Mouse (Mus musculus): Measurements from ENCODE around the gene Galnt17.

Gene Galnt17

DNA sequence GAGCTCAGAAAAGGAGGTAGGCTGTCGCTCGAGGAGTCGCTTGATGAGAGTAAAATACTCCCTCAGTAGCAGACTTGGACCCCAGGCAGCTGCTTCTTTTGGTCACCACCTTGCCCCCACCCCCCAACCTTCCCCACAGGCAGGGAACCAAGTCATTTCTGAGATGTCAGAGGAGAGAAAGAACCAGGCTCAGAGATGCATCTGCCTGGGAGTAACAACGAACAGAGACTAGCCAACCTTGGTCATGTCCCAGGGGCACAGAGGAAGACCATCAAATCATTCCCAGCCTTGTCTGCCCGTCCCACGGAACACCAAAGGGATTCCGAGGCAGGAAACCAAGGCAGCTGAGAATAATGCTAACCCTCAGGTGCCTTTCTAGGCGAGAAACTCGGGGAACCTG lies 293.0 kb downstream of the Galnt17 start:
- DNase-seq: no peak

DNA sequence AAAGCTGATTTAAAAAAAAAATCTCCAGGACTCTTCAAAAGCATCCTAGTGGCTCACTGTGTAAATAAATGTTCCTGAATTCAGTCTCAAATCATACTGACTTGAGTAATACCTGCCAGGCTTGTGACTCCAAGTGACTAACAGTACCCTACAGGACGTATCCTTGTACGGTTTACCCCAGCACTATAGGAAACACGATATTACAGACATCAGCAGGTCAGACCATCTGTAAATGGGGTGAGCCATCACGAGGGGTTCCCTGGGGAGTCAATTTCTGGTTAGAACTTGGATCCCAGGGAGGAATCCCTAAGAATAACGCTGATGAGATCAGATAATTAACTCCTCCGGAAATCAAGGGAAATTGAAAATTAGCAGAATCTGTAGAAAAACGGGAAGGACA lies 294.5 kb downstream of the Galnt17 start:
- DNase-seq: no peak

DNA sequence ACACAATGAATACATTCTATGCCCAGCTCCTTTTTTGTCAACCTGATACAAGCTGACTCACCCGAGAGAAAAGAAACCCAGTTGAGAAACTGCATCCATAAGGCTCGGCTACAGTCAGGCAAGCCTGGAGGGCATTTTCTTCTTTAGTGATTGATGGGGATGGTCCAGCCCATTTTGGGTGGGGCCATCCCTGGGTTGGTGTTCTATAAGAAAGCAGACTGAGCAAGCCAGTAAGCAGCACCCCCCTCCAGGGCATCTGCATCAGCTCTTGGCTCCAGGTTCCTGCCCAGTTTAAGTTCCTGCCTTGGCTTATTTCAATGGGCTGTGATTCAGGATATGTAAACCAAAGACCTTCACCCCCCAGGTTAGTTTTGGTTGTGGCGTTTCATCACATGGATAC lies 295.2 kb downstream of the Galnt17 start:
- no peak for DNase-seq

DNA sequence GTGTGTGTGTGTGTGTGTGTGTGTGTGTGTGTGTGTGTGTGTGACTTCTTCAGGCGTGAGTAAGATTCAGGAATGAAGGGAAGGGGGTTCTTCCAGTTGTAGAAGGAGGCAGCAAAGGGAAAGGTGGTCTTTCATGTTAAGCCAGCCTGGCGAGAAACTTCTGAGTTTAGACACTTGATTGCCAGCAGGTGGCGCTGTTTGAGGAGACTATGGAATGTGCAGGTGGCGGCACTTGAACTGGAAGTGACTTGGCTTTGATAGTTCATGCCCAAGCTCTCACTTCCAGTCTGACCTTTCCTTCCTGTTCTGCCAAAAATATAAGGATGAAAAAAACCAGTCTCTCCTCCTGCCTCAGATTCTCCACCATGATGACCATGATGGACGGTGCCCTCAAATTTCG lies 298.8 kb downstream of the Galnt17 start:
- DNase-seq: peak in 1 of 2 experiments; percentile 61

DNA sequence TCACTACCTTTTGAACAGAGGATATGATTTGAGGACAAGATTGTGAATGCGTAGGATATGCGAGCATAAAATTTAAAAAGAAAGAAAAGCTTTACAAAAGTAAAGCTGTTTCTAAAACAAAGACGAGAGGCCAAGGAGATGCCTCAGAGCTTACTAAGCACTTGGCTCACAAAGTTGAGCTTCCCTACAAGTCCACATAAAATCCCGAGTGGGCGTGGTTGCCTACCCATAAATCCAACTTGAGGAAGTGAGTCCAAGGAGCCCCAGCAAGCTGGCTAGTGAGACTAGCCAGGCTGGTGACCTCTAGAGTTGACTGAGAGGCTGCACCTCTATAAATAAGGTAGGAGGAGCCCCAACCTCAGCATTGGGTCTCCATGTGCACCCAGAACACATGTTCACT lies 299.8 kb downstream of the Galnt17 start:
- DNase-seq: peak in 1 of 2 experiments; percentile 4

DNA sequence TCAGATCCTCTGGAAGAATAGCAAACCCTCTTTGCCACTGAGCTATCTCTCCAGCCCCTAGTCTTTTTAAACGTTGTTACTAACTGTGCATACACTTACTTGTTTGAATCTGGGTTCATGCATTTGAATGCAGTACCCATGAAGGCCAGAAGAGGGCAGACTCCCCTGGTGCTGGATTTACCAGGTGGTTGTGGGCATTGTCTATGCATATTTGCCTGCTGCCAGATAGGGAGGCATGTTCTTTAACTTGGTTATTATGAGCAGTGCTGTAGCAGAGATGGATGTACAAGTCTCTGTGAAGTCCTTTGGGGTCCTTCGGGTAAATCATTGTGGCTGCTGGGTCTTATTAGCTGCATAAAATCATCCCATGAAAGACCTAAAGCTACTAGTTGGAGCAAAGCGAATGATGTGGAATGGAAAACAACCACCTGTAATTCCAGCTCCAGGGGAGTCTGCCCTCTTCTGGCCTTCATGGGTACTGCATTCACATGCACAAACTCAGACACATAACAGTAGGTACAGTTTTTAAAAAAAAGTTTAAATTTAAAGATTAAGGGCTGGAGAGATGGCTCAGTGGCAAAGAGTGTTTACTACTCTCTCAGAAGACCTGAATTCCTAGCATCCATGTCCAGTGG lies 300.3 kb downstream of the Galnt17 start:
- DNase-seq: peak; percentile 17 to 68

DNA sequence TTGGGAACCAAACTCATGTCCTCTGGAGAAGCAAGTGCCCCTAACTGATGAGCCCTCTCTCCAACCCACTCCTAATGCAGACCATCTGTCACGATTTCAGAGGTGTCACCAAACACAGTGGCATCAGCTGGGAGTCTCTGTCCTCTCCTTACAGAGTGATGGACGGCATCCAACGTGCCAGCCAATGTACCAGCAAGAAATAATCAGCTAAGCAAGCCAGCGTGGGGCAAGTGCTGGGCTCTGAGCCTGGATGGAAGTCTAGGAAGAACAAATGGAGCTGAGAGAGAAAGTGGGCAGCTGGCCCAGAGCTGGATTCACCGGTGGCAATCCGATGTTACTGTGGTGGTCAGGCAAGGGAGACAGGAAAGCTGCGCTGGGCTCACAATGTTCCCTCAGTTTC lies 301.1 kb downstream of the Galnt17 start:
- DNase-seq: no peak

DNA sequence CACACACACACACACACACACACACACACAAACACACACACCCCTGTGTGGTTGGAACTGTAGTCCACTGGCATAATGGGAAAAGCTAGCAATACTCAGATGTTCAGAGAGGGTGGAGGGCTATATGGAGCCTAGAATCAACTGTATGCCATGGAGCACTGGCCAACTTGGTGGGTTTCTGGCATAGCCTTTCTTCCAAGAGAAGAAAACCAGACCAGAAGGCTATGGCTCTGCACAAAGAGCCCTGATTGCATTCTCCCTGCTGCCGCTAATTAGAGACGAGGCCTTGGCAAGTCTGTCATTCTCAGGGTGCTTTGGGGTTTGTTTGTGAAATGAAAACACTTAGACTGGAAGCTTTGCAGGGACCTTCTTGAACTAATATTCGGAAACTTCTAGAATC lies 301.8 kb downstream of the Galnt17 start:
- no peak for DNase-seq

DNA sequence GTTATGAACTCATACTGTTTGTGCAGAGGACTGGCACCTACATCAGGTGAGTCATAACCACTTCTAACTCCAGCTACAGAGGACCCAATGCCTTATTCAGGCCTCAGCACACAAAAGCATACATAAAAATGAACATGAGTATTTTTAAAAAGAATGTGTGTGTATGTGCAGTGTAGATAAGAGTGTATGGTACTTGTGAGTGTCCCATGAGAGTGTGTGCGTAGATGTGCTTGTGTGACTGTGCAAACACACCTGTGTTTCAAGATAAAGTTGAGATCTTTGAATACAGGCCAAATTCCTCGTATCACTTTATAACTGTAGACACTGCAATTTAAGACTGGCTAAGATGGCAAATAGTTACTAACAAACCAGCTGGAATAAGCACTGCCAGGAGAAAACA lies 307.7 kb downstream of the Galnt17 start:
- no peak for DNase-seq

DNA sequence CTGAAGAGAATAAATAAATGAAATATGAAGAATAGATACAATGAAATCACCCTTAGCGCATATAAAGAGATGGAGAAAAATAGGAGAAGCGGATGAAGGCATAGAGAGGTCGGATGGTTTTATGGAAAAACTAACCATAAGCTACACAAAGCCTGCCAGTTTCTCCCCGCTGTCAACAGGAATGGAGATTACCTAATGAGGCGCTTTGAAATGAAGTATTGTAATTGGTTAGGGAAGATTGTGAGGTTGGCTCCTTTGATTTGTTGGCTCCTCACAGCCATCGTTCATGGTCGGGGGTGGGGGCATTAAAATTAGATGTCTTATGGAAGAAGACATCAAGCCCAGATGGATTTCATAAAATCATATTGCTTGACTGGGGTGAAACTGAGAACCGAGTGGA lies 329.0 kb downstream of the Galnt17 start:
- DNase-seq: no peak

DNA sequence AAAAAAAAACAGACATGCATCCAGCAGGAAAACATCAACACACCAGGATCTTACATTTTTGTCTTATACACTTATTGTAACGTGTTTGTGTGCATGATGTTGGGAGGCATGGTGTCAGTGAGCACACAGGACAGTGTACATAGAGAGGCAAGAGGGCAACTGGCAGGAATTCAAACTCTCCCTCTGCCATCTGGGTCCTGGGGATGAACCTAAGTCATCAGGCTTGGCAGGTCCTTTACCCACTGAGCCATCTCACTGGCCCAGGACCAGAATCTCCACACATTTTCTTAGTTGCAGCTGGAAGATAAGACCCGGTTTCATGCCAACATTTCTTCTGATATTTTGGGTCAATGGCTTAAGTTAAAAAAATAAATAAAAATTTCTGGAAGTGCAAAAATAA lies 329.4 kb downstream of the Galnt17 start:
- no peak for DNase-seq

DNA sequence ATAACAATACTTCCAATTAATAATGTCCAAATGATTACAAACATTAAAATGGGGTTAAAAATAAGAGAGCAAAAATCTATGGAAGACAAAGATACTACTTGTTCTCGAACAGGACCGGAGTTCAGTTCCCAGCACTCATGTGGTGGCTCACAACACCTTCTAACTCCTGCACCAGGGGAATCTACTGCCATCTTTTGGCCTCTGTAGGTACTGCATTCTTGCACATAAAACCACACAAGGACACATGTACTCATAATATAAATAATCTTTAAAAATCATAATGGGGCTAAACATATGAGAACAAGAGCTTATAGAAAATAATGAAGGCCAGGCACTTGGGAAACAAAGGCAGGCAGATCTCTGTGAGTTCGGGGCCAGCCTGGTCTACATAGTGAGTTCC lies 330.3 kb downstream of the Galnt17 start:
- no peak for DNase-seq

DNA sequence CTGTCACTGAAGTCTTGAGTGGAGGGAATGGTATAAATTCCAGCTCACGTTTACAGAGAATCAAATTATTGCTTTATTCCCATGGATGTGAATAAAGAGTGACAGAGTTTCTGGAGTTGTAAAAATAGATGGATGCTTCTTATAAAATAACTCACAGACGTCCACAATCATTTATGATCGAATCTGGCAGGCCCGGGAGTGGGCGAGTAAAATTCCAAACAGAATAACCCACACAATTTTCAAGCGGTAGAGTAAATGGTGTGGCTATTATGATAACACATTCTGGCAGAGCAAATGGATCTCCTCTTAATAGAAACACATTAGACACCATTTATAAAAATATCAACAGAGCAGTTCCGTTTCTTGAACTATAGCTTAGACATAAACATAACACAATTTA lies 355.9 kb downstream of the Galnt17 start:
- DNase-seq: no peak

DNA sequence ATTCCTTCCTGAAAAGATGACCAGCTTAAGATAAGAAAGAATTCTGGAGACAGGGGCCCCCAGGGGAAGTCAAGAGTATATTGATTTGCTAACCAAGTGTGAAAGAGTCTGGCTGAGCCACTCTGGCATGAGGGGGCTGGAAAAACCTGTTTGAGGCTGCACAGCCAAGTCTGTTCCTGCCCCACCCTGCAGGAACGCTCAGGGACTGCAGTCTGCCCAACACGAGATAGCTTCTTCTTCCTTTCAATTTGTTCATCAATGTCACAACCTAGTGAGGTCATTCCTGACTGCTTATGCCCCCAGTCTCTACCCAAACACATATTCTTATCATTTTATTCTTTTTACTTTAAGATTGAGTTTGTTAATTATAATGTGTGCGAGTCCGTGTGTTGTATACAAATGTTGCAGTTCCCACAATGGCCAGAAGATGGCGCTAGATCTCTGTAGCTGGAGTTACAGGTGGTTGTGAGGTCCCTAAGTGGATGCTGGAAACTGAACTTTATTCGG lies 357.4 kb downstream of the Galnt17 start:
- DNase-seq: peak in 1 of 2 experiments; percentile 25

DNA sequence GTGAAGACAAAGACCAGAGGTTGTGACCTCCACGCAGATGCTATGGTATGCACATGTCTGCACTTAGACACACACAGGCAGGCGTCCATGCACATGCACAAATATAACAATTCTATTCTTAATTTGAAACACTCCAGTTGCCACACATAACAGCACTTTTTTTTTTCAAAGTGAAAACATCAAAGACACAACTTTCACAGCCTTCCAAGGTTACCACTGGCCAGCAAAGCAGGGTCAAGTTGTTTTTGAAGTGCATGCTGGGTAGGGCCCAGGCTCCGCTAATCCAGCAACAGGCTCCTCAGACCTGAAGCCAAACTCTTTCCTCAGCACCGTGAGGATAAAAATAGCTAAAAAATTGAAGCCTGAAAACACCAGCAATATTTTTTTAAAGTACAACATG lies 357.9 kb downstream of the Galnt17 start:
- DNase-seq: no peak

DNA sequence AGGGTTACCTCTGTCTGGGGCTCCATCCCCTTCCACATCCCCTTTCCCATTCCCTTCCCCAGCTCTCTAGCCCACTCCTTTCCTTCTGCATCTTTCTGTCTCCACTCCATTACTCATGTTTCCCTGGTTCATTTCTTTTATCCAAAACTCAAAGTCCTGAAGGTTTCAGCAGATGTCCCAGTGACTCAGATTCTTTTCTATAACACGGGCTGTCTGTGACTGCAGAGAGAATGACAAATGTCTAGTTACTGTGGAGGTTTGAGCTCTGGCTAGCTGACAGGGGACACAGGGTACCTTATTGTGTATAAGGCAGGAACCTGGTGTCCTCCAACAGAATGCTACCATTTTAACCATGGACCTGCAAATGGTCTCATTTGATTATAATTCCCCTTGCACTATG lies 358.6 kb downstream of the Galnt17 start:
- DNase-seq: no peak

DNA sequence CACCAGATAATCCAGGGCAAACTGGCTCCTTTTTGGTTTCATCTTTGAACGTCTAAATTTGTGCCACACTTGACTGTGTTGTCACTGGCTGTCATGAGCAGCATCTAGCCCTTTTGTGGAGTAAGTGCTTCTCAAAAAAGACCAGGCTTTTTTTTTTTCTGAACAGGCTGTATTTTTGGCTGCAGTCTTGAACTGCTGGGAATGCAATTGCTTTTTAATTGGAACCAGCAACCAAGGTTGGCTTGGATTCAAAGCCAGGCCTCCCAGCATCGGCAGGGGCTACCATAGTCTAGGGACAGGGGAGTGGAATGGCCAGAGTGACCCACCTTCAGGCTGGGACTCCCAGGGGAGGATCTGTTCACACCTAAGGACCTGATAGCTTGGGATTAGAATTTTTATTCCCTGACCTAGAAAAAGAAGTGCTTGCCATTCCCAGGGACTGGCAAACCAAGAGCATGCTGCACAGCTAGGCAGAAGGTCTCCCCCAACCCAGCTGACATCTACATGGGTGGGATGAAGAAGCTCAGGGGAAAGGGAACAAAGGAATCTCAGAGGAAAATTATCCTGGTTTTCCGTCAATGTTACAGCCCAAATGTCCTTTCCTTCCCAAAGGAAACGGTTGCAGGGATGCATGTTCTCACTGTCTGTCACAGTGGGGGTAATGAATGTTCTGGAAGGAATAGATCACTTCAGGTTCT lies 369.2 kb downstream of the Galnt17 start:
- no peak for DNase-seq

DNA sequence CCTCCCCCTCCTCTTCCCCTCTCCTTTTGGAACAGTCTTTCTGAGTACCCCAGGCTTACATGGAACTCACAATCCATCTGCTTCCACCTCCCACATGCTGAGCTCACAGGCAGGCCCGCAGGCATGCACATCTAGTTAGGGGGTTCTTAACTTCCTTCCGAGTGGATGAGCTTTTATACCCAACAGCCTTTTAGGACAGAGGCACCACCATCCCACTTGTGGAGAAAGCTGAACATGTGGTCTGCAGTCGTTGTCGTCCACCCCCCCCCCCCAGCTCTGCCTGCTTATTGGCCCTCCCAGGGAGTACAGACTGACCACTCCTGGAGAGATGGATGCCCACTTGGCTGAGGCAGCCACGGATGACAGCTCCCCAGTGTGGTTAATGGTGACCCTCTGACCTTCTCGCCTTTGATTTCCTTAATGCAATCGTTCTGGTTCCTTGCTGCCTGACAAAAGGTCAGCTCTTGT lies 370.0 kb downstream of the Galnt17 start:
- DNase-seq: peak; percentile 9 to 27

DNA sequence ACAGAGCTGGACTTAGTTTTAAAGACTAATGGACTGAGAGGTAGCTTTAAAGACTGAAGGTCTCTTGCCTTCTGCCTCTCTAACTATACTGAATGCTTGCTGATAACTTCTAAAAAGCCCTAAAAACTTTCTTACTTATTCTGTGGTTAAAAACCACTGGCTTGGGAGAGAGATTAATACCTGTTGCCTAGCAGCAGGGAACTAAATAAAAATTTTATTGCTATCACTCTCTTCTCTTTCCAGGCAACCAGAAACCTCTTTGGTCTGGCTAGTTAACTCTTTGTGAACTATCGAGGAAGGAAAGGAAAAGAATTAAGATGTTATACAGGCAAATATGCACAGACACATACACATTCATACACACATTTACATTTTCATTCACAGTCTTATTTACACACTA lies 377.3 kb downstream of the Galnt17 start:
- no peak for DNase-seq

DNA sequence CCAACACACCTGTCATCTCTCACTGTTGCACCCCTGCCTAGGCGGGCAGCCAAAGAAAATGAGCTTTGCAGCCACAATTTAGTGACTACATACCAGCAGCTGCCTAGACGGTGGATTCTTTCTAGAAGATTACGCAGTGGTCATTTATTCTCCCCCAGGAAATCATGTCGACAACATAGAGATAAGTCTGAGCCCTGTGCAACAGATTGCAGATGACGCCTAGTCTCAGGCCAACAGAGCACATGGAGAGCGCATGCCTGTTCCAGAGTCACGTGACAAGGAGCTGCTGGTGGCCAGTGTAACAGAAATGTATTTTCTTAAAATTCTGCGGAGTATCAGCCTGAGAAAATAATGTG lies 380.5 kb downstream of the Galnt17 start:
- no peak for DNase-seq

DNA sequence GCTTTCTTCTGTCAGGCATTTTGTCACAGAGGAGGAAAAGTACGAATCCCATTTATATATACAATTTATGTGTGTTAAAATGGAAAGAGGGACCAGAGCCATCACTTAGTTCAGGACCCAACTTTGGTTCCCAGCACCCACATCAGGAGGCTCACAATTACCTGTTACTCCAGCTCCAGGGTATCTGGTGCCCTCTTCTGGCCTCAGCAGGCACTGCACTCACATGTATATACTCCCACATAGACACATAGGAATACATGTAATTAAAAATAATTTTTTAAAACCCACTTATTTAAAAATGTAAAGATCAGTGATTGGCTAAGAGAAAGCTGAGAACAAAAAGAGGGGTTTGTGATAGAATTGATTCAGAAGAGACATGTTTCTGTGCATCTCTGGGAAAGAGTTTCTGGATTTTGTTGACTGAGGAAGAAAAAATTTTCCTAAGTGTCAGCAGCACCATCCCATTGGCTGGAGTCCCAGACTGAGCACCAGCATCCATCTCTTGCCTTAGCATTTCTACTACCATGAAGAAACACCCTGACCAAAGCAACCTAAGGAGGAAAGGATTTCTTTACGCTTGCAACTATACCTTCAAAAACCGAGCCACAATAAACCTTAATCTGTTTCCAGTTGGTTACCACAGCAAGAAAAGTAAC lies 381.0 kb downstream of the Galnt17 start:
- DNase-seq: no peak

DNA sequence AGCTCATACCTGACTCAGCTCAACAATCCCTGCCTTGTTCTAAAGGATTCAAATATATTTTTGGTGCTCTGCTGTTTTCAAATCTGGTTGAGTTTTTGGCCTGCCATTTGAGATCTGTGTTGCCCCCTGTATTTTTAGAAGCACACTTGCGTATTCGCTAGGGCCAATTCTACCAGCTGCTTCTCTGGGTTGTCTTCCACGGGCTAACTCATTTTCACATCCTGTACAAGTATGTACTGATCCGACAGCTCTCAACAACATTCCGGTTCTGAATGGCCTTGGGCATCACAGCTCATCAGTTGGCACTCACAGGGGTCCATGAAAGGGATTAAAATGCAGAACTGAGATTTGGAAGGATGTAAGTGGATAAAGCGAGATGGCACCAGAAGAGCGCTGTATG lies 382.6 kb downstream of the Galnt17 start:
- DNase-seq: no peak

DNA sequence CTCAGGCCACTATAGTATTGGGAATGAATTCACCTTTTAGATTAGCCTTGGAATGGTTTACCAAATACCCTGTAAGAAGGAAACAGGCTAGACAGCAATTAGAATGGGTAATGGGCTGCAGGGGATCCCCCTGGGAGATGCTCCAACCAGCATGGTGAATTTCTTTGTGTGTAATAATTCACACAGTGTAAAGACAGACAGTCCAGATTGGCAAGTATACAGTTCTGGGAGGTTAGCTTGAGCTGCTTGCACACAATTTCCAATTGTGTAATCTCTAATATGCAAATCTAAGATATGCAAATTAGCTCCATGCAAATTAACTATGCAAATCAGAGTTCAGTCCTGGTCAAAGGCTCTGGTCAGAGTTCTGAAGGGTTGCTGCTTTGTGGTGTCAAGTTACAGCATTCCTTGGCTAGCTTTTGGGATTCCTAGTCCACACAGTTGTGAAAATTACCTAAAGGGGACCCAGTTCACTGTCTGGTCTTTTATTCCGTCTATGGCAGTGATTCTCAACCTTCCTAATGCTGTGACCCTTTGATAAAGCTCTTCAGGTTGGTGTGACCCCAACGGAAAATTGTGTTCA lies 384.0 kb downstream of the Galnt17 start:
- peak; percentile 4 to 13 for DNase-seq

DNA sequence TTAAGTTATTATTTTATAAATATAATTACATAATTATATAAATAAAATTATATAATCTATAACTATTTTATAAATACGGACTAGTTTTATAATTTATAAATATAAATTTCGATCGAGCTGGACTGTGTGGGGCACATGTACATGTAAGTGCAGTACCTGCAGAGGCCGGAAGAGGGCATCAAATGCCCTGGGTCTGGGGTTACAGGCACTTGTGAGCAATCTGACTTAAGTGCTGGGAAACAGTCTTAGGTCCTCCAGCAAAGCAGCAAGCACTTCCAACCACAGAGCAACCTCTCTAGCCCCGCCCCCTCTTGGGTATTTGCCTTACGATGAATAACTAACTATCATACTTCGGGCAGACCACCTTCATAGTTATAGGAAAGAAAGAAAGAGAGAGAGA lies 388.3 kb downstream of the Galnt17 start:
- DNase-seq: no peak

Data from kidney, postnatal 36 days (tissue).